Mouse (Mus musculus): ENCODE measurements around the gene Bpifb2. TPM values are rescaled to one million over a fixed set of nuclear protein-coding genes. Genes with fewer than 3 reads are reported as not detected.
A peak's percentile ranks its signal among the peaks of the same experiment; 100 is the strongest.

The Bpifb2 gene
- polyA plus RNA-seq, 1 experiment from 2014 or later, result not detected

DNA sequence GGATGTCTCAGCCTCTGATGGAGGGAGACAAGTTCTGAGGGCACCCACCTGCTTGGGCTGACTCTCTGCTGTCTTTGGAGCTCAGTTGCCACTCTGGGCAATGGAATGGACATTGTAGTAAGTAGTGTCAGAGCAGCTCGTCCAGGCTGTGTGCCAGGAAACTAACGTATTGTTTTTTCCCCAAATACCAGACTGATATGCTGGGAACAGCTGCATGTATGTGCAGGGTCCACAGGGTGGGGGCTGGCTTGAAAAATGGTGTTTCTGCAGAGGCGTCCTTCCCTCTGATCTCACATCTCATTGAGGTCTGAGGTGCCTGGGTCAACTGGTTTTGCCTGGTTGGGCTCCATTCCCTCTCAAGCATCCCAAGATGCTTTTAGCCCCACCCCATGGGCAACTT, 14.1 kb upstream of the Bpifb2 start:
- Histone ChIP-seq H3K9ac (no peak overlapping the region), H3K9me3 (replicated peaks) (no peaks in the 10 kb centered on the region), H3K36me3 (ENCODE audit: poor library complexity, severe bottlenecking) (no peaks in the 10 kb centered on the region), H3K4me2 (no peak overlapping the region), H3K4me1 (no peaks in the 10 kb centered on the region), H3K27ac (no peak overlapping the region), H3K4me3 (no peak overlapping the region), H3K27me3 (no peaks in the 10 kb centered on the region)
- no peak for ATAC-seq
- WGBS, result 78% methylated on average over 3 of the region's 3 CpGs

DNA sequence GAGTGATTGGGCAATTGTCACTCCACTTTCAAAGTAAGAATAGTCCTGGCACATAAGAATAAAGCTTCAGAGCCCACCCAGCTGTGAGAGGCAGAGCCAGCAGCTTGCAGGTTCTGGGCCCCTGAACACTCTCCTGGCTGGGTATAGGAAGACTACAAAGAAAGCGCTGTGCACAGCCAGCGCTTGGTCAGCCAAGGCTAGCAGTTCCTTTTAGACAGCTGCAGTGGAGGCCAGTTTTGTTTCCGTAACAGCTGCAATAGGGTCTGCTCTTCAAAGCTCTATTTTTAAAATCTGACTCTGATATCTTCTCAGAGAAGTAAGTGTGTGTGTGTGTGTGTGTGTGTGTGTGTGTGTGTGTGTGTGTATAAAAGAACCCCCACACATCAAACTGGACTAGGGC, 12.9 kb upstream of the Bpifb2 start:
- H3K9me3 ChIP-seq (replicated peaks), result no peaks in the 10 kb centered on the region
- H3K27ac ChIP-seq, result no peak overlapping the region
- H3K9ac ChIP-seq, result no peak overlapping the region
- no peak for ATAC-seq
- H3K4me3 ChIP-seq, result no peak overlapping the region
- H3K4me1 ChIP-seq, result no peaks in the 10 kb centered on the region
- no peak overlapping the region for H3K4me2 ChIP-seq
- no peaks in the 10 kb centered on the region for H3K36me3 ChIP-seq (ENCODE audit: poor library complexity, severe bottlenecking)
- H3K27me3 ChIP-seq, result no peaks in the 10 kb centered on the region
- WGBS, result 78% methylated on average over 3 of the region's 3 CpGs

DNA sequence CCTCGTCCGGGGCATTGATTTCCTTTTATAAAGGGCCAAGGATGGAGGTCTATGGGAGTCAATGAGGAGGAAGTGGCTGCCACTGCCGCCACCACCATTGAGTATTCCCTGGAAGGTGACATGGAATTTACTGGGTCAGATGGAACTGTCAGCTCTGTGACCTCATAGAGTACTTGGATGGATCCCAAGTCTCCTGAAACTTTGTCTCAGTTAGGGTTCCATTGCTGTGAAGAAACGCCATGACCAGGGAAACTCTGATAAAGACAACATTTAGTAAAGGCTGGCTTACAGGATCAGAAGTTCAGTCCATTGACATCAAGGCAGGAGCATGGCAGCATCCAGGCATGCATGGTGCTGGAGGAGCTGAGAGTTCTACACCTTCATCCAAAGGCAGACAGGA, 3.9 kb upstream of the Bpifb2 start, which contains the start of gene Sun5:
Sun5 (minus strand) TSS at position 101 of the 400 bp plus-strand sequence.
- Histone ChIP-seq H3K36me3 (ENCODE audit: poor library complexity, severe bottlenecking) (no peaks in the 10 kb centered on the region), H3K4me2 (no peak within 1 kb of the TSS), H3K9me3 (replicated peaks) (no peaks in the 10 kb centered on the region), H3K9ac (no peak within 1 kb of the TSS), H3K4me3 (no peak within 1 kb of the TSS), H3K4me1 (peaks cover 4% of the 10 kb centered on the region; the same call in 1 of the 2 replicates), H3K27ac (no peak within 1 kb of the TSS), H3K27me3 (no peaks in the 10 kb centered on the region)
- 89% methylated on average over 4 of the region's 4 CpGs for WGBS
- no peak for ATAC-seq

DNA sequence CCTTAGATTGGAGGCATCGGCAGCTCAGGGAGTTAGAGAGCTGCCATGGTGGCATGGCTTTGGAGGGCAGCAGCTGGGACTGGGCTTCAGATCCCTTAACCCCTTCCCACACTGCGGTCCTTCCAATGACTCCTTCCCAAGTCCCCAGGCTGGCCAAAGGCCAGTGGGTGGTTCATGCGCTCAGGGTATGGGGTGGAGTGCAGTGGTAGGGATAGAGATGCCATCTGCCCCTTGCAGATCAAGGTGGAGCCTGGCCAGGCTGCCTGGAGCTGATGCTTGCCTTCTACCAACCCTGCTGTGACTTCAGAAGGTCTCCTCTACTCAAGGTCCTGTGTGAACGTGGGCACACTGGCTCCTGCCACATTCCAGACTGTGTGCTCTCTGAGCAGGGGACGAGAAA, 24.3 kb downstream of the Bpifb2 start:
- Histone ChIP-seq H3K27ac (no peak overlapping the region), H3K9ac (no peak overlapping the region), H3K4me1 (no peaks in the 10 kb centered on the region), H3K4me3 (no peak overlapping the region), H3K36me3 (ENCODE audit: poor library complexity, severe bottlenecking) (no peaks in the 10 kb centered on the region), H3K27me3 (no peaks in the 10 kb centered on the region), H3K9me3 (replicated peaks) (no peaks in the 10 kb centered on the region), H3K4me2 (no peak overlapping the region)
- ATAC-seq, result no peak
- WGBS, result 68% methylated on average over 5 of the region's 5 CpGs

DNA sequence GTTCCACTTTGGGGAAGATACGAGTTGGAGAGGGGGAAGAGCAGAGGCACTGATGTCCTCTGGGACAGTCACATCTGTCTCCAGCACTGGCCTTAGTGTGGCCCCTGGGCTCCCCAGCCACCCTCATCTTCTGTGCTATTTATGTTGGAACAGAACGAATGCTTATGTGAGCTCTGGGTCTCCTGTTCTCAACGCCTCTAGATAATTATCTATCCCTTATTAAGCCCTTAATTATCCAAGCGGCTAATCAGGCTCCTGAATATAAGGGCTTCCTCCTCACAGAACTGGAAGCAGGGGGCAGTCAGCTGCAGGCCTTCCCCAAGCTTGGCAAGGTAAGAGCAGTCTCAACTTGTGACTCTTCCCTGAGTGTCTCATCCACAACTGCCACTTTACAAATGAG, 25.2 kb downstream of the Bpifb2 start, which contains the start of gene Bpifb6:
Bpifb6 (plus strand) TSS at position 301 of the 400 bp plus-strand sequence.
- H3K9me3 ChIP-seq (replicated peaks), result no peaks in the 10 kb centered on the region
- H3K27me3 ChIP-seq, result no peaks in the 10 kb centered on the region
- H3K4me2 ChIP-seq, result no peak within 1 kb of the TSS
- H3K4me3 ChIP-seq, result no peak within 1 kb of the TSS
- no peak within 1 kb of the TSS for H3K9ac ChIP-seq
- WGBS, result 55% methylated on average over 4 of the region's 4 CpGs
- no peaks in the 10 kb centered on the region for H3K4me1 ChIP-seq
- H3K27ac ChIP-seq, result no peak within 1 kb of the TSS
- no peaks in the 10 kb centered on the region for H3K36me3 ChIP-seq (ENCODE audit: poor library complexity, severe bottlenecking)
- no peak for ATAC-seq

DNA sequence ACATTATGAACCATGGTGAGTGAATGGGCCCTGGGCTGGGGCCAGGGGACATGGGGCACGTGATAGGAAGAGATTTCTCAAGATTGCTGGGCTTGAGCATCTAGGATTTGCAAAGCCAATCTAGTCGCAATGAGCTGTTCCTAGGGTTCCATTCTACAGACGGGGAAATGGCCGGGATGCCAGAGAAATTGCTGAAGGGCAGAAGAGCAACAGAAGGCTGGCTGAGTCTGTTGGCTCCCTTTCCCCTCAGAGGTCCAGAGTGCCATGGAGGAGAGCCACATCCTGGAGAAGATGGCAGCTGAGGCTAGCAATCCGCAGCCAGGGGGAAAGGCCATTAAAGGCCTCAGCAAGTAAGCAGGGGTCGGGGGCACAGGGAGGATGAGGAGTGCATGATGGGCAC, 27.9 kb downstream of the Bpifb2 start:
- 81% methylated on average over 6 of the region's 6 CpGs for WGBS
- H3K36me3 ChIP-seq (ENCODE audit: poor library complexity, severe bottlenecking), result no peaks in the 10 kb centered on the region
- no peak overlapping the region for H3K27ac ChIP-seq
- no peak overlapping the region for H3K9ac ChIP-seq
- no peaks in the 10 kb centered on the region for H3K4me1 ChIP-seq
- no peak overlapping the region for H3K4me3 ChIP-seq
- H3K4me2 ChIP-seq, result no peak overlapping the region
- H3K27me3 ChIP-seq, result no peaks in the 10 kb centered on the region
- no peaks in the 10 kb centered on the region for H3K9me3 ChIP-seq (replicated peaks)
- ATAC-seq, result no peak

DNA sequence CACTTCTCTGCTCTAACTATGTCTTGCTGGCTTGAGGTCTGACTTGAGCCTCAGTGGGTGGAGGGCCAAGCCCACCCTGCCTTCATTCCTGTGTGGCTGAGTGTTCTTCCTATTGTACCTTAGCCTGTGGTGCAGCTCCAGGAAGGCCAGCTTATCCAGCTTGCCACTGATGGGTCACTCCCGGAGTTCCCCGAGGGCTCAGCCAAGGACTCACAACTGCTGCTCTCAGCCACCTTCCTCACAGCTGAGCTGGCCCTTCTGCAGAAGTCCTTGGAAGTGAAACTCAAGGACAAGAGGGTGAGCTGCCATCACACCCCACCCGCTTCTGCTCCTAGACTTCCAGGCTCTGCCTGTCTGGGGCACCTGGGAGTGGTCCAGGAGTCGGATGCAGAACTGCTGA, 31.8 kb downstream of the Bpifb2 start:
- H3K9me3 ChIP-seq (replicated peaks), result no peaks in the 10 kb centered on the region
- 94% methylated on average over 4 of the region's 4 CpGs for WGBS
- no peak overlapping the region for H3K27ac ChIP-seq
- H3K9ac ChIP-seq, result no peak overlapping the region
- no peaks in the 10 kb centered on the region for H3K4me1 ChIP-seq
- no peak overlapping the region for H3K4me3 ChIP-seq
- no peak for ATAC-seq
- no peaks in the 10 kb centered on the region for H3K36me3 ChIP-seq (ENCODE audit: poor library complexity, severe bottlenecking)
- H3K4me2 ChIP-seq, result no peak overlapping the region
- no peaks in the 10 kb centered on the region for H3K27me3 ChIP-seq

DNA sequence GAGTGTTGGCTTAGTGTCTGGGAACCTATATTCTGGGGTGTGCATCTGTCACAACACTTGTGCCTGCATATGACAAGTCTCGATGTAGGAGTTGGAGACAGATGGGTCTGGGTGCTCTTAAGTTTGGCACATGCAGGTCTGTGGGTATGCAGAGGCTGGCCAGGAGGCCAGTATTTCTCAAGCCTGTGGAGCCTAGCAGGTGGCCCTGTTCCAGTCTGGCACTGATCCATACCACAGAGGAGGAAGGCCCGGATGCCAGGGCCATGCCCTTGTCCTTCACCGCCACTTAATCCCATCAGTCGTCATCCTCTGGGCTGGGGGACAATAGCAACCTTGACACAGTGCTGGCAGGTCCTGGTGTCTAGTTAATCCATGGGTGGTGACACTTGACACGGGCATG, 39.3 kb downstream of the Bpifb2 start:
- H3K4me3 ChIP-seq, result no peak overlapping the region
- WGBS, result 49% methylated on average over 5 of the region's 5 CpGs
- H3K9me3 ChIP-seq (replicated peaks), result no peaks in the 10 kb centered on the region
- H3K27ac ChIP-seq, result no peak overlapping the region
- H3K36me3 ChIP-seq (ENCODE audit: poor library complexity, severe bottlenecking), result no peaks in the 10 kb centered on the region
- H3K27me3 ChIP-seq, result no peaks in the 10 kb centered on the region
- H3K4me1 ChIP-seq, result peaks cover 6% of the 10 kb centered on the region; the same call in 1 of the 2 replicates
- no peak overlapping the region for H3K9ac ChIP-seq
- no peak for ATAC-seq
- H3K4me2 ChIP-seq, result no peak overlapping the region

DNA sequence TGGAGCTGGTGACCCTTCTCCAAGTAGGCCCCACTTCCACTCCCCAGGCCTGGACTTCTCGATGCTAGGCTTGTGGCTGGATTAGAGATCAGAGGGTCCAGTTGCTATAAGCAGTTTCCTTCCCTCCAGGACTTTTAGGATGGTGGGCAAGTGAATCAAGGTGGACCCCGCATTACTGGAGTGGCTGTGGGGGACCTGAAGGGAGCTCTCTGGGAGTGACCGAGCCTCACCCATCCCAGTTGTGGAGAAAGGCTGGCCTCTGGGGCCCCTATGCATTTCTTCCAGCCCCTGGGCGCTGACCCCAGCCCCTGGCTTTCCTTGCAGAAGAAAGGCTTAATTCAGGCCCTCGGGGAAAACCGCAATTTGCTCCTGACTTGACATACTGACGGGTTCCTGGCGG, 43.1 kb downstream of the Bpifb2 start, which contains the start of gene Bpifb3:
Bpifb3 (plus strand) TSS at position 301 of the 400 bp plus-strand sequence.
- no peak within 1 kb of the TSS for H3K9ac ChIP-seq
- WGBS, result 53% methylated on average over 8 of the region's 8 CpGs
- no peak within 1 kb of the TSS for H3K27ac ChIP-seq
- H3K27me3 ChIP-seq, result no peaks in the 10 kb centered on the region
- H3K9me3 ChIP-seq (replicated peaks), result no peaks in the 10 kb centered on the region
- peaks cover 6% of the 10 kb centered on the region; the same call in 1 of the 2 replicates for H3K4me1 ChIP-seq
- no peak within 1 kb of the TSS for H3K4me2 ChIP-seq
- no peak for ATAC-seq
- H3K4me3 ChIP-seq, result no peak within 1 kb of the TSS
- no peaks in the 10 kb centered on the region for H3K36me3 ChIP-seq (ENCODE audit: poor library complexity, severe bottlenecking)

DNA sequence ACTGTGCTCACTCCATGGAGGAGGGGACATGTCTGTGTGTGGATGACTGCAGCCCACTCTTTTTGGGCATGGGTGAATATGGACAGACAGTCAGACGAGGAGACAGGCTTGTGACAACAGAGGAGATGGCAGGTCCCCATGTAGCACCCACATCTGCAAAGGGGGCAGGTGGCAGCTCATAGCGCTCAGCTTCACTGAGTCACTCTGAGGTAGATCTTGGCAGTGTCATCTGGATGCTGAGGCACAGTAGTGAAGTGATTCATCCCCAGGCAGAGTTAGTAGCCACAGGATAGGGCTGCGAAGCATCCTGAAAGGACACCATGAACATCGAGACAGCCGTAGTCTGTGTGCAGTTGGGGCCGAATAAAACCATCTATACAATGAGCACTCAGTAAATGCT, 46.4 kb downstream of the Bpifb2 start:
- no peaks in the 10 kb centered on the region for H3K36me3 ChIP-seq (ENCODE audit: poor library complexity, severe bottlenecking)
- no peaks in the 10 kb centered on the region for H3K4me1 ChIP-seq
- H3K27me3 ChIP-seq, result no peaks in the 10 kb centered on the region
- H3K9ac ChIP-seq, result no peak overlapping the region
- no peak for ATAC-seq
- no peak overlapping the region for H3K4me2 ChIP-seq
- H3K9me3 ChIP-seq (replicated peaks), result no peaks in the 10 kb centered on the region
- WGBS, result 87% methylated on average over 6 of the region's 6 CpGs
- H3K27ac ChIP-seq, result no peak overlapping the region
- no peak overlapping the region for H3K4me3 ChIP-seq

DNA sequence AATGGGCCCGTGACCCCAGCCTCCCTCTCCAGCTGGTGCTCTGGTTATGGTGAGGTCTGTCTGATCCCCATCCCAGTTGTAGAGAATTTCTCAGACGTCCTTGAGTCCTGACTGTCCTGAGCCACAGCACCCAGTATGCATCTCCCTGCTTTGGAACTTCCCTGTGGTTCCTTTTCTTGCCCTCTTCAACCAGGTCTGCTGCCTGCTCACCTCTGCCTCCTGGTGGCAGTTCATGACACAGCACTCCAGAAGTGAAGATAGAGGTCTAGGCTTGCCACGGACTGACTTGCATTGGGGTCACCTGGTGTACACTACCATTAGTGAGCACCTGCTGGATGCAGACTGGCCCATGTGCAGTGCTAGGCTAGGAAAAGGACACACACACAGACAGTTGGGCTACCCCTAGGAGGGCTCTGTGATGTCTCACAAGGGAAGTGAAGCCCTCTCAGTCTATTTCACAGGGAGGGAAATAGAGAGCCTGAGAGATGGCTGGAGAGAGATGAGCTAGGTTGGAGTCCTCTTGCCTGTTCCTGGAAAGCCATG, 55.1 kb downstream of the Bpifb2 start:
- H3K36me3 ChIP-seq (ENCODE audit: poor library complexity, severe bottlenecking), result no peaks in the 10 kb centered on the region
- H3K9ac ChIP-seq, result no peak overlapping the region
- no peaks in the 10 kb centered on the region for H3K9me3 ChIP-seq (replicated peaks)
- no peaks in the 10 kb centered on the region for H3K27me3 ChIP-seq
- H3K4me1 ChIP-seq, result peaks cover 7% of the 10 kb centered on the region
- ATAC-seq, result no peak
- no peak overlapping the region for H3K4me3 ChIP-seq
- H3K4me2 ChIP-seq, result no peak overlapping the region
- no peak overlapping the region for H3K27ac ChIP-seq
- 42% methylated on average over 3 of the region's 3 CpGs for WGBS

DNA sequence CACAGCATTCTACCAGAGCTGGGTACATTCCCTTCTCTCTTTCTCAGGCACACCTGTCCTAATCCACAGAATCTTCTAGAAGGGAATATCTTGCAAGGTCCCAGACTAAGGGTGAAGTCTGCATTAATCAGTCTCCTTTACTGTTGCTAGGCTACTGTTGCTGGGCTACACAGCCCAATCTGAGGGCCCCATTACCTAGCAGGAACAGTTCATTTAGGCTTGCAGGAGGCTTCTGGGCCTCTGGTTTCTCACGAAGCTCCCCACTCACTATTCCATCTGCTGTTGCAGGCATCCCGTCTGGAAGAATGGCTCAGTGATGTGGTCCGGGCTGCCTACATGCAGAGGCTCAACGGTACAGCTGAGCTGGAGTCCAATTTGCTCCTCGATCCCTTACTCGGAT, 56.3 kb downstream of the Bpifb2 start:
- H3K36me3 ChIP-seq (ENCODE audit: poor library complexity, severe bottlenecking), result no peaks in the 10 kb centered on the region
- no peaks in the 10 kb centered on the region for H3K9me3 ChIP-seq (replicated peaks)
- WGBS, result 48% methylated on average over 6 of the region's 6 CpGs
- ATAC-seq, result peak; percentile 55; the same call in 1 of the 2 replicates
- H3K4me2 ChIP-seq, result no peak overlapping the region
- H3K4me3 ChIP-seq, result no peak overlapping the region
- peak overlapping the region; percentile 35; the same call in 1 of the 2 replicates for H3K27ac ChIP-seq
- no peak overlapping the region for H3K9ac ChIP-seq
- no peaks in the 10 kb centered on the region for H3K27me3 ChIP-seq
- H3K4me1 ChIP-seq, result peaks cover 7% of the 10 kb centered on the region

DNA sequence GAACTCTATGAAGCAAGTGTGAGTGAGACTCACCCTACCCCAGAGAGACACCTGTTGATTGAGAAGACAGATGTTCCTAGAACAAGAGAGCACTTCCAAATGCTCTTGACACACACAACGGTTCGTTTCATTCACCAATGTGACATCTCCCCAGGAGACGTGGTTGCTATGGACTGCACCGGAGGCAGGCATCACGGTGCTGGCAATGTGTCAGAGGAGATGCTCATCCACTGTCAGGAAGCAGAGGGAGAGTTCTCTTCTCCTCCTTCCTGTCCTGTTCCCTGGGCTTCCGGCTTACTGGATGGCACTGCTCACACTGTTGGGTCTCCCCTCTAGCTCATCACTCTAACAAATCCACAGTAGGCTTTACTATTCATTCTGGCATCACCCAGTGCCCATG, 58.5 kb downstream of the Bpifb2 start:
- Histone ChIP-seq H3K4me3 (no peak overlapping the region), H3K36me3 (ENCODE audit: poor library complexity, severe bottlenecking) (no peaks in the 10 kb centered on the region), H3K27ac (no peak overlapping the region), H3K27me3 (no peaks in the 10 kb centered on the region), H3K4me1 (peaks cover 7% of the 10 kb centered on the region), H3K9ac (no peak overlapping the region), H3K4me2 (no peak overlapping the region), H3K9me3 (replicated peaks) (no peaks in the 10 kb centered on the region)
- ATAC-seq, result no peak
- WGBS, result 78% methylated on average over 6 of the region's 6 CpGs
